Mouse (Mus musculus) forebrain, embryonic 12.5 days (tissue): ENCODE measurements at regions not wholly inside any gene's neighbourhood (a gene's known extent, or its start where the extent isn't known, plus 50 kb on each side); places are given as distances from the start of the nearest gene placed in this dataset.

Source experiments
- ATAC-seq: fragments of 200-750 bp; cut with Nextera tagmentation; 2 replicates; pipeline ENCODE4 v1.8.0; 2017; ENCODE audit warnings: moderate TSS enrichment; ENCODE audit not compliant: low FRiP score
- H3K27ac ChIP-seq: fragments of 300-500 bp; sonication (generic); 2 replicates; pipeline ENCODE4 v1.5.1; 2016; ENCODE audit warnings: mild to moderate bottlenecking
- H3K27me3 ChIP-seq: fragments of 300-500 bp; sonication (generic); 2 replicates; pipeline ENCODE4 v1.6.1; 2016; ENCODE audit warnings: mild to moderate bottlenecking
- H3K36me3 ChIP-seq: fragments of 300-500 bp; sonication (generic); replicated peaks from 2 replicates; pipeline ENCODE4 v1.6.1; 2016; ENCODE audit warnings: mild to moderate bottlenecking
- H3K4me1 ChIP-seq: fragments of 300-500 bp; sonication (generic); 2 replicates; pipeline ENCODE4 v1.6.1; 2016
- H3K4me2 ChIP-seq: fragments of 300-500 bp; sonication (generic); 2 replicates; pipeline ENCODE4 v1.6.1; 2016; ENCODE audit warnings: mild to moderate bottlenecking, moderate library complexity
- H3K4me3 ChIP-seq: fragments of 300-500 bp; sonication (generic); replicated peaks from 2 replicates; pipeline ENCODE4 v1.5.1; 2016; ENCODE audit warnings: mild to moderate bottlenecking
- H3K9ac ChIP-seq: fragments of 300-500 bp; sonication (generic); 2 replicates; pipeline ENCODE4 v1.6.1; 2016; ENCODE audit warnings: mild to moderate bottlenecking
- H3K9me3 ChIP-seq: fragments of 300-500 bp; sonication (generic); 2 replicates; pipeline ENCODE4 v1.6.1; 2016
- whole genome bisulfite sequencing: fragments of 180-500 bp; shearing (Covaris S2); methylation state at CpG from one replicate; pipeline ENCODE4 v1.1.7; 2016; 5-methylcytosine and 5-hydroxymethylcytosine counted together

DNA sequence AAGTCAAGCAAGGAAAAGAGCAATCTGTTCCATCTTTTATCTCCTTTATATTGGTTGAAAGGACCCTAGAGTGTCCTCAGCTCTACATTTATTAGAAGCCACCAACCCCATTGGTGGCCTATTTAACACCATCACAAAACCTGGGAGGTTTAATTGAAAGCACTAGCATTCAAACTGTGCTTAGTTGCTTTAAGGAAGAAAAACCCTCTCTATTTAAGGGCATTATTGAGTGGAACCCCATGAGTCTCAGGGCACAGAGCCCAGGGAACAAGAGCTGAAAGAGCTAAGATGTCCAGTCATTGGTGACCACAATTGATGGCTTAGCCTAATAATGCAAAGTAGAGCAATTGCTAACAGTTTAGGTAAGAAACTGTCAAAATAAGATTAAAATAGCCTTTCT, 72.6 kb upstream of the Btbd3 start:
- ATAC-seq: 0 out of 2 replicates have a peak, but pooled peaks have one; percentile 20
- no peaks in the 10 kb centered on the region for H3K9me3 ChIP-seq
- H3K4me1 ChIP-seq: no peaks in the 10 kb centered on the region
- H3K4me2 ChIP-seq: no peak overlapping the region
- no peak overlapping the region for H3K27ac ChIP-seq
- H3K36me3 ChIP-seq: no peaks in the 10 kb centered on the region
- no peak overlapping the region for H3K9ac ChIP-seq
- peaks cover 30% of the 10 kb centered on the region for H3K27me3 ChIP-seq
- no peak overlapping the region for H3K4me3 ChIP-seq

DNA sequence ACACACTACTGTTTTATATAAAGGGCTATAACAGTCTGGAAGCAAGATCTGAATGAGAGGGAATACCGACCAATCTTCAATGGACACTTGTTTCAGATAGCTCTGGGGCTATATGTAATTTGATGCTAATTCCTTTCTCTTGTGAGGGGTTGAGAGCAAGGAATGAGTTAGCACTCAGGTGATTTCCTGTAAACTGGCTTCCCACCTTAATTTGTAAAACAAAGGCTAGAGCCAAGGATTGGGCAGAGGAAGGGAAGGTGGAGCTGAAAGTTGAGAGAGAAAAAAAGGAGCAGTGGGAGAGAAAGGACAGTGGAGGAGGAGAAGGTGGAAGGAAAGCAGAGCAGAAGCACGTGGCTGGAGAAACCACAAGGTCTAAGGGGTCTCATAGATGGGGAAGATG, 71.5 kb upstream of the Btbd3 start:
- Histone ChIP-seq H3K4me2 (no peak overlapping the region), H3K27ac (no peak overlapping the region), H3K4me1 (no peaks in the 10 kb centered on the region), H3K9ac (no peak overlapping the region), H3K9me3 (no peaks in the 10 kb centered on the region), H3K4me3 (no peak overlapping the region), H3K27me3 (peaks cover 34% of the 10 kb centered on the region), H3K36me3 (no peaks in the 10 kb centered on the region)
- 28% methylated on average over 2 of the region's 2 CpGs for WGBS
- ATAC-seq: no peak

DNA sequence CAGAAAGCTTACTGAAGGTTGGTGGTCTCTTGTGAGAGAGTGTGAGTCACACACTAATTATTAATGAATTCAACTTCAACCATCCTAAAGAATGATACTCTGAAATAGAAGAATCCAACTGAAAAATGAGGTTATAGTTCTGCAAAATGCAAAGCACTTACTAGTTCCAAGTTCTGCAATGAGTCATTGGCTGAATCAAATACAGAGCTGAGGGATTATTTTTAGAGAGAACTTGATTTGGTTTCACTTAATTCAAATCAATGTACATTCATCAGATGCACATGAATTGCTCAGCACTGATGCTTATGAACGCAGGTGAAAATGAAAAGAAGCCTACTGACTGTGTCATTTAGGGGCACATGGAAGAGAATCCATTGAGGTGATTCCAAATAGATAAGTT, 69.7 kb upstream of the Btbd3 start:
- Histone ChIP-seq H3K4me2 (no peak overlapping the region), H3K4me3 (no peak overlapping the region), H3K4me1 (no peaks in the 10 kb centered on the region), H3K9ac (no peak overlapping the region), H3K9me3 (no peaks in the 10 kb centered on the region), H3K27me3 (peaks cover 34% of the 10 kb centered on the region), H3K36me3 (no peaks in the 10 kb centered on the region), H3K27ac (no peak overlapping the region)
- ATAC-seq: no peak
- 83% methylated on average over 1 of the region's 1 CpGs for WGBS

- peaks cover 5% of the 10 kb centered on the region for H3K27me3 ChIP-seq
- no peak overlapping the region for H3K27ac ChIP-seq
- H3K9ac ChIP-seq: no peak overlapping the region
- H3K36me3 ChIP-seq: no peaks in the 10 kb centered on the region
- H3K9me3 ChIP-seq: no peaks in the 10 kb centered on the region
- no peak overlapping the region for H3K4me2 ChIP-seq
- no peak overlapping the region for H3K4me3 ChIP-seq
- 89% methylated on average over 4 of the region's 4 CpGs for WGBS
- H3K4me1 ChIP-seq: no peaks in the 10 kb centered on the region
- ATAC-seq: no peak
Observed at GRCm38 (mm10) chr2:138193529-138193928, 62.8 kb upstream of the Btbd3 start.

- Histone ChIP-seq H3K9ac (no peak overlapping the region), H3K4me2 (no peak overlapping the region), H3K4me3 (no peak overlapping the region), H3K4me1 (no peaks in the 10 kb centered on the region), H3K36me3 (no peaks in the 10 kb centered on the region), H3K27me3 (no peaks in the 10 kb centered on the region), H3K27ac (no peak overlapping the region), H3K9me3 (no peaks in the 10 kb centered on the region)
- no peak for ATAC-seq
- whole genome bisulfite sequencing: 86% methylated on average over 4 of the region's 4 CpGs
Observed at GRCm38 (mm10) chr2:138199016-138199415, 57.3 kb upstream of the Btbd3 start.
